Mouse (Mus musculus) megakaryocyte, embryonic 14.5 days (primary cell): ENCODE data around the gene Kdm7a. TPM values are rescaled to one million over a fixed set of nuclear protein-coding genes. Genes with fewer than 3 reads are reported as not detected.
A peak's percentile ranks its signal among the peaks of the same experiment; 100 is the strongest.

Source experiments
- H3K27me3 ChIP-seq: replicated peaks from 2 replicates; pipeline ENCODE3; 2012; ENCODE audit warnings: inconsistent platforms
- H3K36me3 ChIP-seq: replicated peaks from 2 replicates; pipeline ENCODE3; 2012; ENCODE audit warnings: low read length, inconsistent platforms, mixed read lengths
- H3K4me1 ChIP-seq: 2 replicates; pipeline ENCODE4 v1.6.1; 2012; ENCODE audit warnings: inconsistent platforms
- H3K4me3 ChIP-seq: replicated peaks from 2 replicates; pipeline ENCODE3; 2012; ENCODE audit warnings: moderate library complexity, mild to moderate bottlenecking, inconsistent platforms
- H3K9me3 ChIP-seq: 2 replicates; pipeline ENCODE4 v1.6.1; 2012; ENCODE audit warnings: inconsistent platforms
- FLI1 ChIP-seq: IDR thresholded peaks from 2 replicates; pipeline ENCODE4 v1.6.1; 2012; ENCODE audit warnings: low read length, inconsistent platforms, mixed read lengths
- GATA1 ChIP-seq: IDR thresholded peaks from 3 replicates; pipeline ENCODE4 v1.6.1; 2012; ENCODE audit warnings: mixed read lengths, low read length, inconsistent platforms, borderline replicate concordance
- polyA plus RNA-seq: library from polyadenylated mRNA; stranded (reverse); fragments of >175 nt; gene quantifications from 2 replicates; pipeline ENCODE4 v1.2.3, GENCODE M21; 2012; ENCODE audit warnings: low replicate concordance; ENCODE audit not compliant: insufficient read depth

The Kdm7a gene
- polyA plus RNA-seq, 1 experiment = 0.31 TPM

DNA sequence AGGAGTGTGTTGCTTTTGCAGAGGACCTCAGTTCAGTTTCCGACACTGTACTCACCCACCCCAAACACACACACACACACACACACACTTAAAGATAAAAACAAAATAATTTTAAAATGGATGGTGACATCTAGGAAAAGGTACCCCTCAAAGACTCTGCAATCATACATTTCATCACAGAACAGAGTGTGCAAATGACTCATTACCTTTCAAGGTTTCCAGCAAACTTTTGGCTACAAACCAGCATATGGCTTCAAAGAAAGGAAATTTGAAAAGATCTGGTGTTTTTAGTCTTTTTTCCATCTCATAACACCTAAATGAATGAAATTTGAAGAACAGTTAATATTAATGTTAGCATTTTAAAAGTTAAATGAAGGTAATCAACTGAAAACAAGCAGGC lies 41.7 kb downstream of the Kdm7a start:
- Histone ChIP-seq H3K9me3 (no peaks in the 10 kb centered on the region), H3K27me3 (no peaks in the 10 kb centered on the region), H3K4me3 (no peak overlapping the region), H3K4me1 (no peaks in the 10 kb centered on the region), H3K36me3 (no peaks in the 10 kb centered on the region)
- TF ChIP-seq FLI1 = no peak
- no peak for TF ChIP-seq GATA1

GRCm38 (mm10) chr6:39161975-39162374 lies 44.6 kb downstream of the Kdm7a start:
- Histone ChIP-seq H3K27me3 (no peaks in the 10 kb centered on the region), H3K36me3 (no peaks in the 10 kb centered on the region), H3K9me3 (no peaks in the 10 kb centered on the region), H3K4me3 (no peak overlapping the region), H3K4me1 (no peaks in the 10 kb centered on the region)
- TF ChIP-seq GATA1 = no peak
- no peak for TF ChIP-seq FLI1

DNA sequence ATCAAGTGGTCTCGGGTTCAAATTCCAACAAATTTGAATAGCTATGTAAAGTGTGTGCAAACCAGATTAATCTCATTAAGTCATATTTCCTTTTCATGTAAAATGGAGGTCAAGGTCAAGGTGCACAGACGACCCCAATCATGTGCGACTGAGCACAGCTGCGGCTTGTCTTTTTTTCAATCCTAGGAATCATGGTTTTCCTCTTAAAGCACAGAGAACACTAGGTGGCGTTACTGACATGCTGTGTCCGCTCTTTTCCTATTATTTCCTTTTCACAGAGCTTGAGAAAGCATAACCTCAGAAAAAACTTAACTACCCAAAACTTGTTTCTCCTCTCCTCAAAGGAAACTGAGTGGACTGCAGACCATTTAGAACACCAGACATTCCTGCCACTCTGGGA lies 60.5 kb downstream of the Kdm7a start:
- no peaks in the 10 kb centered on the region for H3K9me3 ChIP-seq
- H3K4me3 ChIP-seq = no peak overlapping the region
- no peaks in the 10 kb centered on the region for H3K27me3 ChIP-seq
- H3K4me1 ChIP-seq = no peaks in the 10 kb centered on the region
- H3K36me3 ChIP-seq = peaks cover 35% of the 10 kb centered on the region
- TF ChIP-seq GATA1 = no peak
- TF ChIP-seq FLI1 = no peak

- peaks cover 19% of the 10 kb centered on the region for H3K9me3 ChIP-seq
- H3K36me3 ChIP-seq = peaks cover 4% of the 10 kb centered on the region
- peaks cover 2% of the 10 kb centered on the region for H3K27me3 ChIP-seq
- H3K4me3 ChIP-seq = no peak overlapping the region
- no peak for TF ChIP-seq FLI1
- TF ChIP-seq GATA1 = no peak
- H3K4me1 ChIP-seq = no peaks in the 10 kb centered on the region
These were observed 74.0 kb downstream of the Kdm7a start for GRCm38 (mm10) chr6:39132556-39132955.

DNA sequence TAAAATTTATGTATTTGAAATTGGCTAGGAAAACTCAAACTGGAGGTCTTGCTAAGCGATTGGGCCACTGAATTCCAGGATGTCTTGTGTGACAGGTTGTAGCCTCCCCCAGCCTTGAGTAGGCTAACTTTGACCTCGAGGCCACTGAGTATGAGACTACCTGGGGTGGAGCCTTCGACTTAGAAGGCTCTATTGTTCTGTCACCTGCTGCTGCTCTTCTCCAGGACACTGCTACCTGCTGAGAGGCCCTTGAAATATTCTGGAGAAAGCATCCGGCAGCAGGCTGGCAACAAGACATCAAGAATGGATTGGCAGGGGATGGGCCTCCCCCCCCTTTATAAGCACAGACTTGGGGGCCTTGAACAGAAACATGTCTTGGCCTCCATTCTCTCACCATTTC lies 75.1 kb downstream of the Kdm7a start:
- H3K4me3 ChIP-seq = no peak overlapping the region
- H3K27me3 ChIP-seq = peaks cover 2% of the 10 kb centered on the region
- no peaks in the 10 kb centered on the region for H3K4me1 ChIP-seq
- peaks cover 26% of the 10 kb centered on the region for H3K9me3 ChIP-seq
- TF ChIP-seq FLI1 (no peak), GATA1 (no peak)
- H3K36me3 ChIP-seq = peaks cover 4% of the 10 kb centered on the region

- H3K4me3 ChIP-seq = no peak overlapping the region
- TF ChIP-seq FLI1 = no peak
- TF ChIP-seq GATA1 = no peak
- no peaks in the 10 kb centered on the region for H3K36me3 ChIP-seq
- peaks cover 5% of the 10 kb centered on the region for H3K27me3 ChIP-seq
- H3K9me3 ChIP-seq = peaks cover 19% of the 10 kb centered on the region
- 0 out of 2 replicates have a peak, but pooled peaks cover 3% of the 10 kb centered on the region for H3K4me1 ChIP-seq
These were observed 81.9 kb downstream of the Kdm7a start for GRCm38 (mm10) chr6:39124719-39125118.

DNA sequence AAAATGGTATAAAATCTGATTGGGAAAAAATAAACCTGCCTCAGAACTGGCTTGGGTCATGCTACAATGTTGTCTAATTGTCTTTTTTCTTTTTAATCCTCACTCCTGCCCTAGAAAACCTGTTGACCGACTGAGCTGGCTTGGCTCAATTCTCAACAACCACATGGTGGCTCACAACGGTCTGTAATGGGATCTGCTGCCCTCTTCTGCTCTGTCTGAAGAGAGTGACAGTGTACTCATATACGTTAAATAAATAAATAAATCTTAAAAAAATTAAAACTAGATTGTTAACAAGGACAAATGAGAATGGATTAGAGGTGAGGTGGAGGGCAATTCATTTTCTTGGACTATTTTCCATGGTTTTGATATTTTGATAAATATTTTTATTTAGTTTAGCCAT lies 85.9 kb downstream of the Kdm7a start:
- Histone ChIP-seq H3K4me3 (no peak overlapping the region), H3K9me3 (peaks cover 7% of the 10 kb centered on the region), H3K36me3 (no peaks in the 10 kb centered on the region), H3K27me3 (peaks cover 39% of the 10 kb centered on the region), H3K4me1 (peaks cover 25% of the 10 kb centered on the region)
- TF ChIP-seq FLI1 (no peak), GATA1 (no peak)

- Histone ChIP-seq H3K4me3 (peak overlapping the region; percentile 98), H3K4me1 (peaks cover 25% of the 10 kb centered on the region), H3K27me3 (peaks cover 43% of the 10 kb centered on the region), H3K9me3 (peaks cover 7% of the 10 kb centered on the region), H3K36me3 (no peaks in the 10 kb centered on the region)
- no peak for TF ChIP-seq GATA1
These were observed 88.1 kb downstream of the Kdm7a start for GRCm38 (mm10) chr6:39118456-39118881.

DNA sequence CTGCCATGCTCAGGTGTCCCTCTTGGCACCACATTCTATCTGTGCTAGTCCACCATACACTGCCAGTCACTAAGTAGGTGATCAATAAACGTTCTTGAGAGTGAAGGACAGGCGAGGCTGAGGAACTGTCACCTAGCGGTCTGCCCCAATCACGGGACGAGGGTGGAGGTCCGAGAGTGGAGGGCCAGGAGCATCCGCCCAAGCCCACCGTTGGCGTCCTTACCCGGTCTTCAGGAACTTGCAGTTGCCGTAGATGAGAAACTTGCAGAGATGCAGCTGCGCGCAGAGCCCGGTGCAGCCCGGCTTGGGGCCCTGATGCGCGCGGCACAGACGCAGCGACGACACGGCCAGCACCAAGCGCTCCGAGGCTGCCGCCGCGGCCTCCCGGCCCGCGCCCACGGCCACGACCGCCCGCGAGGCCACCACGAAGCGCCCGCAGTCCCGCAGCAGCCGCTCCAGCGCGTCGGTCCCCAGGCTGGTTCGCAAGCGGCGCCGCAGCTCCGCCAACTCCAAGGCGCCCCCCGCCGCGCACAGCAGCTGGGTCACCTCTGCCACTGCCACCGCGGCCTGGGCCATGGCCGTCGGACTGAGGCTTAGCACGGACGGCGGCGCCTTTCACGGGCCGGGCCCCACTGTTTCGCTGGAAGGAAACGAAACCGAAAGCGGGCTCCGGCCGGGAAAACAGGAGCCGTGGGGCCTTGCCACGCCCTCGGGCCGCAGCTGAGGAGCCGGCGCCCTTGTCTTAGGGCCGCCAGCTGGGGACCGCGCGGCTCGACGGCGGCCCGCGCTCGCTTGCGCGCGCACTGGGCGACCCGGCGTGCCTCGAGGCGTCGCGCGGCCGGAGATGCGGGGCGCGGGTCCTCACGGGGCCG lies 88.8 kb downstream of the Kdm7a start, which contains the start of gene Parp12:
TSS of gene Parp12 (minus strand) at position 766 of the 872 bp plus-strand sequence.
- peak within 1 kb of the TSS; percentile 98 for H3K4me3 ChIP-seq
- H3K9me3 ChIP-seq = peaks cover 7% of the 10 kb centered on the region
- H3K27me3 ChIP-seq = peaks cover 43% of the 10 kb centered on the region
- H3K4me1 ChIP-seq = peaks cover 25% of the 10 kb centered on the region
- TF ChIP-seq FLI1 = no peak
- TF ChIP-seq GATA1 = no peak
- H3K36me3 ChIP-seq = peaks cover under 1% of the 10 kb centered on the region

DNA sequence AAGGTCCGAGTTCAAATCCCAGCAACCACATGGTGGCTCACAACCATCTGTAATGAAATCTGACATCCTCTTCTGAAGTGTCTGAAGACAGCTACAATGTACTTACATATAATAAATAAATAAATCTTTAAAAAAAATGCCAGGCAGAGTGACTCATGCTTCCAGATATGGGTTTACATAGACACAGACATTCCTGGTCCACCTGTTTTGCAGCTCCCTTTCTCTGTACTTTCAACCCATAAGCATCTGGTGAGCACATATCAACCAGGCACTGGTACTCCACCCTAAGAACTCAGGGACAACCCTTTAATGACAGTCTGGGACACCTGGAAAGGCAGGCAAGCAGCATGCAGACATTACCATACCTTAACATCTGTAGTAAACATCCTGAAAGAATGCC lies 91.2 kb downstream of the Kdm7a start:
- Histone ChIP-seq H3K4me1 (peaks cover 24% of the 10 kb centered on the region), H3K27me3 (peaks cover 43% of the 10 kb centered on the region)
- no peak for TF ChIP-seq FLI1
- TF ChIP-seq GATA1 = no peak

More for the DNA sequence above, 91.2 kb downstream of the Kdm7a start:
- H3K36me3 ChIP-seq = peaks cover 13% of the 10 kb centered on the region
- peaks cover 7% of the 10 kb centered on the region for H3K9me3 ChIP-seq
- H3K4me3 ChIP-seq = no peak overlapping the region
